Mouse (Mus musculus) limb, embryonic 13.5 days (tissue): ENCODE results near the gene Erlin1. TPM values are rescaled to one million over a fixed set of nuclear protein-coding genes. Genes with fewer than 3 reads are reported as not detected.
A peak's percentile ranks its signal among the peaks of the same experiment; 100 is the strongest.

Source experiments
- ATAC-seq: fragments of 200-750 bp; cut with Nextera tagmentation; 2 replicates; pipeline ENCODE4 v1.8.0; 2017; ENCODE audit warnings: low read depth, moderate number of reproducible peaks, moderate TSS enrichment; ENCODE audit not compliant: low FRiP score
- H3K27ac ChIP-seq: fragments of 300-500 bp; sonication (generic); 2 replicates; pipeline ENCODE4 v1.5.1; 2015; ENCODE audit warnings: inconsistent platforms, mild to moderate bottlenecking, moderate library complexity
- H3K27me3 ChIP-seq: fragments of 300-500 bp; sonication (generic); 2 replicates; pipeline ENCODE4 v1.6.1; 2015; ENCODE audit warnings: mild to moderate bottlenecking, inconsistent platforms
- H3K36me3 ChIP-seq: fragments of 300-500 bp; sonication (generic); 2 replicates; pipeline ENCODE4 v1.6.1; 2015; ENCODE audit warnings: inconsistent platforms, mild to moderate bottlenecking, moderate library complexity
- H3K4me1 ChIP-seq: fragments of 300-500 bp; sonication (generic); 2 replicates; pipeline ENCODE4 v1.6.1; 2015; ENCODE audit warnings: inconsistent platforms
- H3K4me2 ChIP-seq: fragments of 300-500 bp; sonication (generic); replicated peaks from 2 replicates; pipeline ENCODE4 v1.6.1; 2015; ENCODE audit warnings: inconsistent platforms, mild to moderate bottlenecking, moderate library complexity
- H3K4me3 ChIP-seq: fragments of 300-500 bp; sonication (generic); 2 replicates; pipeline ENCODE4 v1.5.1; 2015; ENCODE audit warnings: moderate library complexity, mild to moderate bottlenecking, inconsistent platforms
- H3K9ac ChIP-seq: fragments of 300-500 bp; sonication (generic); 2 replicates; pipeline ENCODE4 v1.6.1; 2015; ENCODE audit warnings: mild to moderate bottlenecking, inconsistent platforms
- H3K9me3 ChIP-seq: fragments of 300-500 bp; sonication (generic); 2 replicates; pipeline ENCODE4 v1.6.1; 2016; ENCODE audit warnings: inconsistent platforms
- WGBS: fragments of 180-500 bp; shearing (Covaris S2); methylation state at CpG from one replicate; pipeline ENCODE4 v1.1.7; 2015; 5-methylcytosine and 5-hydroxymethylcytosine counted together
- polyA plus RNA-seq: library from polyadenylated mRNA; unstranded; fragments of >200 nt; fragmentation: Nextera tagmentation; extraction: Ambion mirVana; gene quantifications from 2 replicates; pipeline ENCODE4 v1.2.1, GENCODE M21; 2015

Gene Erlin1
- polyA plus RNA-seq, 1 experiment from 2014 or later, result 34.8 TPM

DNA sequence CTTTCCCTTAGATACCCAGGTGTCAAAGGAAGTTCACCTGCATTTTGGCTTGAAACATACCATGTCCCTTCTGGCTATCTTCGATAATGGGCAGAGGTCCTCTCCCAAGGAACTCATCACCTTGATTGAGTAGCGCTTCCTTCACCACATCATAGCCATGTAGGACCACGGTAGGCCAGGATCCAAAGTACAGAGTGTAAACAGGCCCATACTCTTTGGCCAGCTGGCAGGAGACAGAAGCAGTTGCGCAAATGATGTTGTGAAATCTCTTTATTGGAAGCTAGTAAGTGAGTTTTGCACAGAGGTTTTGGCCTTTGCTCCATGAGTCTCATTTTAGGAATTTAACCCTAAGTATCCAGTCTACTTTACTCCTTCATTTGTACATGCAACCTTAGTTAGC is 48.1 kb downstream of the Erlin1 start:
- Histone ChIP-seq H3K9ac (no peak overlapping the region), H3K4me1 (no peaks in the 10 kb centered on the region), H3K36me3 (no peaks in the 10 kb centered on the region), H3K27me3 (no peaks in the 10 kb centered on the region), H3K9me3 (no peaks in the 10 kb centered on the region), H3K4me2 (no peak overlapping the region), H3K4me3 (no peak overlapping the region), H3K27ac (no peak overlapping the region)
- ATAC-seq, result no peak
- 89% methylated on average over 4 of the region's 4 CpGs for WGBS

DNA sequence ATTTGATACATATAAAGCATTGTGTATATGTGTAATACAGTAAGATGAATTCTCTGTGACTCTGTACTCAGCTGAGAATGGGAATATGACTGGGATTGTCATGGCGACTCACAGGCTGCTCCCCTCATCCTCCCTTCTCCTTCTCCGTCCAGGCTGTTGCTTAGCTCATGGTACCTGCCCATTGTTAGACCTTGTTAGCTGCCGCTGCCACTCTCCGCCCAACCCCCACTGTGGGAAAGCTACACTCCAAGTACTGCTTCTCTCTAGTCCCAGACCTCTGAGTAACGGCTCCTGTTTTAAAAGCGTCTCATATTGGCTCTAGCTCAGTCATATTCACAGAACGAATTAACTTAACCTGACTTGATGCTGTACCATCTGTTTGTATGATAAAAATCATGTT is 49.8 kb downstream of the Erlin1 start:
- 54% methylated on average over 7 of the region's 7 CpGs for WGBS
- Histone ChIP-seq H3K27me3 (no peaks in the 10 kb centered on the region), H3K4me1 (no peaks in the 10 kb centered on the region), H3K4me3 (no peak overlapping the region), H3K9me3 (no peaks in the 10 kb centered on the region), H3K4me2 (no peak overlapping the region), H3K9ac (no peak overlapping the region), H3K36me3 (no peaks in the 10 kb centered on the region), H3K27ac (no peak overlapping the region)
- ATAC-seq, result no peak

DNA sequence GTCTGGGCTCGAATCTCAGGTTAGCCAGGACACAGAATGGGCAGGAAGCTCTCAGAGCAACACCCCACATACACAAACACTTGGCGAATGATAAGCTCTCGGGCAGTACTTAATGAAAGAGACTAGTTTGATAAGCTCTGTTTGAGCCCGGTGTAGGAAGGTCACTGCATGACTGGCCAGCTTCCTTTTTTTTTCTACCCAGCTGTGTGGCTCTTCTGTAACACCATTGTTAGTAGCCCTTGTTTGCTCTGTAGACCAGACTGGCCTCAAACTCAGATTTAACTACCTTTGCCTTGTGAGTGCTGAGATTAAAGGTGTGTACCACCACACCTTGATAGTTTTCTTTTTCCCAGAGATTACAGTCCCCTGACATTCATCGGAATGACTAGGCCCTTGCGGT is 55.7 kb downstream of the Erlin1 start:
- 87% methylated on average over 6 of the region's 6 CpGs for WGBS
- no peaks in the 10 kb centered on the region for H3K4me1 ChIP-seq

DNA sequence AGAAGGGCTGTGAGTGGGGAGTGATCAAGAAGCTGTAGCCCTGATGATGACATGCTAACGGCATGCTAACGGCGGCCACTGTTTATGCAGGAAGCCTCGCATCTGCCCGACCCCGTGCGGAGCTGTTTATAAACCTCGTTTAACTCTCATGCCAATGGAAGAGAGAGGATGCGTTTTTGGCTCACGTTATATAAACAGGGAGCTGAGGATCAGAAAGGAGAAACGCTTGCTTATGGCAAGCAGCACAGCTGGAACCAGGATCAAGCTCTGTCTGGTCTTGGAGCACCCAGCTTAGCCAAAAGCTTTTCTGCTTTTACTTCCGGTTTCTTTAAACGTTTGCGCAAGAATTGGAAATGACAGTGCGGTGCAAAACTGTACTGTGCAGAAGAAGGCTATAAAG is 60.8 kb downstream of the Erlin1 start:
- Histone ChIP-seq H3K4me2 (no peak overlapping the region), H3K27me3 (no peaks in the 10 kb centered on the region), H3K27ac (no peak overlapping the region), H3K36me3 (no peaks in the 10 kb centered on the region), H3K9ac (no peak overlapping the region), H3K9me3 (no peaks in the 10 kb centered on the region), H3K4me3 (no peak overlapping the region), H3K4me1 (no peaks in the 10 kb centered on the region; the same call in 1 of the 2 replicates)
- 57% methylated on average over 15 of the region's 15 CpGs for WGBS
- ATAC-seq, result no peak

More for the DNA sequence above, 55.7 kb downstream of the Erlin1 start:
- H3K9me3 ChIP-seq, result no peaks in the 10 kb centered on the region
- H3K27ac ChIP-seq, result no peak overlapping the region
- H3K9ac ChIP-seq, result no peak overlapping the region
- H3K36me3 ChIP-seq, result no peaks in the 10 kb centered on the region
- ATAC-seq, result no peak
- H3K4me3 ChIP-seq, result no peak overlapping the region
- H3K27me3 ChIP-seq, result no peaks in the 10 kb centered on the region
- H3K4me2 ChIP-seq, result no peak overlapping the region

DNA sequence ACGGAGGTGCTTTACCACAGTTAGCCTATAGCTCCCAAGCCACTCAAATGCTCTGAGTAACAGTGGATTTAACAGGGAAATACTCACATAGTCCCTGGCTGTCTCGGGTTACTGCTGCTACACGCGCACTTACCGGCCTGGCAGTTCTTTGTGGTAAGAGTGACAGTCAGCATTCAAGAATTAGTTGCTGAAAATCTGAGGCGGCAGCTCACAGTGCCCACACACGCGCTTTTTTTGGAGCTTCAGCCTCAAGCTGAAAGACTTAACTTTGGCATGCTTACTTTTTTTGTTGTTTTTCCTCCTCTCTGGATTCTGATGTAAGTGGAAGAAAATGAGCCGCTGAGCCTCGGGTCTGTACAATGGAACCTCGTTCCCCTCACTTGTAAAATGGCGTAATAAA is 62.4 kb downstream of the Erlin1 start:
- no peak overlapping the region for H3K27ac ChIP-seq
- H3K9me3 ChIP-seq, result no peaks in the 10 kb centered on the region
- no peaks in the 10 kb centered on the region; the same call in 1 of the 2 replicates for H3K4me1 ChIP-seq
- ATAC-seq, result no peak
- no peaks in the 10 kb centered on the region for H3K36me3 ChIP-seq
- no peak overlapping the region for H3K9ac ChIP-seq
- peak overlapping the region; percentile 27; the same call in 1 of the 2 replicates for H3K4me2 ChIP-seq
- no peaks in the 10 kb centered on the region for H3K27me3 ChIP-seq
- no peak overlapping the region for H3K4me3 ChIP-seq
- WGBS, result 47% methylated on average over 12 of the region's 12 CpGs

DNA sequence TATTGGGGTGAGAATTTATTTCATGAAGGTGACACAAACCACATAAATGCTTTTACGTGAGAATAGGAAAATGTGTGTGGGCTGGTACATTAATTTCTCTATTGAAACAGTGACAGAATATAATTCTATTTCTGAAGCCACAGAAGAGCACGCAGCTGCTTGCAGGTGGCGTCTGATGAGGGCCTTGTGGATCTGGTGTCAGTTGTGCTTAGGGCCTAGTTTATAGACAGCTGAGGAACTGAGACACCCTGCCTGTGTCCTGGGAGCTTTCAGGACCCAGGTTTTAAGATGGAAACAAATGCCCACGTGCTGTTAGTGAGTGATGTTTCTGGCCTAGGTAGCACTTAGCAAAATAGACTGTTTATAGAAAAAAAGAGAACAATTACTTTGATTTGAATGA is 64.6 kb downstream of the Erlin1 start:
- Histone ChIP-seq H3K4me1 (no peaks in the 10 kb centered on the region; the same call in 1 of the 2 replicates), H3K36me3 (no peaks in the 10 kb centered on the region), H3K4me2 (no peak overlapping the region), H3K27me3 (no peaks in the 10 kb centered on the region), H3K9me3 (no peaks in the 10 kb centered on the region), H3K27ac (no peak overlapping the region), H3K9ac (no peak overlapping the region), H3K4me3 (no peak overlapping the region)
- ATAC-seq, result no peak
- WGBS, result 68% methylated on average over 4 of the region's 4 CpGs

DNA sequence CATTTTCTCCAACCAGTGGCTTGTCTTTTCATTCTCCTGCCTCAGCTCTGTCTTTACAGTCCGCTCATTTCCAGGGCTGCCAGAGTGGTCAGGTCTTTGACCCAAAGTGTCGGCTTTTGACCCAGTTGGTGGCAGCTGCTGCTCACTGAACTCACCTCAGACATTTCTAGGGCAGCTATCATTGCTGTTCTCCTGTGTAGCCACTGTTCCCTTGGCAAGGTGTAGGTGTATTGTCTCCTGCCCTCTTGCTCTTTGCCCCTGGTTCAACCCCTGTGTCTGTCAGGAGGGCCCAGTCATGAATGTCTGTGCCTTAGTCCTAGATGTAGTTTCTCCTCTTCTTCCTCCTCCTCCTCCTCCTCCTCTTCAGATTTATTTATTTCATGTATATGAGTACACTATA is 65.3 kb downstream of the Erlin1 start:
- WGBS, result 91% methylated on average over 2 of the region's 2 CpGs
- H3K9ac ChIP-seq, result no peak overlapping the region
- H3K36me3 ChIP-seq, result no peaks in the 10 kb centered on the region
- no peak overlapping the region for H3K4me3 ChIP-seq
- H3K9me3 ChIP-seq, result no peaks in the 10 kb centered on the region
- no peaks in the 10 kb centered on the region for H3K27me3 ChIP-seq
- no peak for ATAC-seq
- no peak overlapping the region for H3K4me2 ChIP-seq
- no peaks in the 10 kb centered on the region; the same call in 1 of the 2 replicates for H3K4me1 ChIP-seq
- no peak overlapping the region for H3K27ac ChIP-seq

- H3K4me2 ChIP-seq, result no peak overlapping the region
- H3K27ac ChIP-seq, result no peak overlapping the region
- H3K9me3 ChIP-seq, result no peaks in the 10 kb centered on the region
- no peak overlapping the region for H3K9ac ChIP-seq
- no peaks in the 10 kb centered on the region for H3K4me1 ChIP-seq
- H3K36me3 ChIP-seq, result no peaks in the 10 kb centered on the region
- no peak for ATAC-seq
- H3K27me3 ChIP-seq, result no peaks in the 10 kb centered on the region
- 77% methylated on average over 5 of the region's 5 CpGs for WGBS
- H3K4me3 ChIP-seq, result no peak overlapping the region
These were observed 68.9 kb downstream of the Erlin1 start for GRCm38 (mm10) chr19:44000720-44001119.

GRCm38 (mm10) chr19:44000061-44000460 is 69.5 kb downstream of the Erlin1 start:
- H3K4me3 ChIP-seq, result no peak overlapping the region
- no peaks in the 10 kb centered on the region for H3K4me1 ChIP-seq
- H3K9ac ChIP-seq, result no peak overlapping the region
- 82% methylated on average over 1 of the region's 1 CpGs for WGBS
- no peak overlapping the region for H3K27ac ChIP-seq
- ATAC-seq, result no peak
- H3K36me3 ChIP-seq, result no peaks in the 10 kb centered on the region
- H3K27me3 ChIP-seq, result no peaks in the 10 kb centered on the region
- H3K4me2 ChIP-seq, result no peak overlapping the region
- no peaks in the 10 kb centered on the region for H3K9me3 ChIP-seq

- 75% methylated on average over 11 of the region's 11 CpGs for WGBS
- Histone ChIP-seq H3K27me3 (no peaks in the 10 kb centered on the region), H3K4me2 (no peak overlapping the region), H3K4me3 (no peak overlapping the region), H3K9me3 (no peaks in the 10 kb centered on the region), H3K27ac (no peak overlapping the region), H3K4me1 (no peaks in the 10 kb centered on the region), H3K36me3 (no peaks in the 10 kb centered on the region), H3K9ac (no peak overlapping the region)
- ATAC-seq, result no peak
These were observed 70.6 kb downstream of the Erlin1 start for GRCm38 (mm10) chr19:43998802-43999527.

- Histone ChIP-seq H3K27me3 (no peaks in the 10 kb centered on the region), H3K4me2 (no peak overlapping the region), H3K27ac (no peak overlapping the region), H3K4me3 (no peak overlapping the region), H3K9me3 (no peaks in the 10 kb centered on the region), H3K4me1 (no peaks in the 10 kb centered on the region), H3K36me3 (no peaks in the 10 kb centered on the region), H3K9ac (no peak overlapping the region)
- 84% methylated on average over 10 of the region's 10 CpGs for WGBS
- no peak for ATAC-seq
These were observed 71.5 kb downstream of the Erlin1 start for GRCm38 (mm10) chr19:43998101-43998500.

DNA sequence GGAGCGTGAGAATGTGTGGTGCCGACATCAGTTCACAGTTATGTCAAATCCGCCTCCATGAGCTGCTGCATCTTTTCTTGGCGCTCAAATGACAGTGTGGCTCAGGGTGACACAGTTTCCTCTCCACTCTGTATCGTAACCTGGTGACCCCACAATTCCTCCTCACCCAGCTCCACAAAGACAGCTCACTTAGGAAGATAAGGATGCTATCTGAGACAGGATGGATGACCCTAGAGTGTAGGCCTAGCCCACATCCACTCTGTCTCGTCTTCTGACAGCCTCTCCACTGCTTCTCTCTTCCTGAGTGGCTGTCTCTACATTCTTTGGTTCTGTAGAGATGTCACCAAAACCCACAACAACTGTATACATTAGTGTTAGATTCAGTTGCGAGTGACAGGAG is 74.2 kb downstream of the Erlin1 start:
- no peak overlapping the region for H3K9ac ChIP-seq
- no peak overlapping the region for H3K4me2 ChIP-seq
- H3K4me1 ChIP-seq, result no peaks in the 10 kb centered on the region
- no peak overlapping the region for H3K4me3 ChIP-seq
- ATAC-seq, result no peak
- H3K27ac ChIP-seq, result no peak overlapping the region
- no peaks in the 10 kb centered on the region for H3K9me3 ChIP-seq
- WGBS, result 72% methylated on average over 7 of the region's 7 CpGs
- H3K27me3 ChIP-seq, result no peaks in the 10 kb centered on the region
- no peaks in the 10 kb centered on the region for H3K36me3 ChIP-seq

DNA sequence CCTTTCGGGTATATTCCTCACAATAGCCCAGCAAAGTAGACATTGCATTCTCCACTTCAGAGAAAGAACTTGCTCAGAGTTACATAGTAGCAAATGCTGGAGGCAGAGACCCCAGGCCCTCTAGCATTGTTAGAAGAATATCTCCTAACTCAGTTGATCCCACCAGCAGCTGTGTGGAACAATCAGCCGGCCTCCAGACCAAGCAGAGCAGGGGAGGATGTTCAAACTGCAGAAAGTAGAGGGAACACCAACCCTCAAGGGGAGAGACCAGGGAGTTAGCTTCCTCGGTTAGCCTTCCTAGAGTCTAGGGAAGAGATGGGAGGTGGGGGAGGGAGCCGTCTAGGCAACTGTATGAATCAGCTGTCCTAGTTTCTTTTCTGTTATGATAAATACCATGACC is 77.1 kb downstream of the Erlin1 start:
- no peak overlapping the region for H3K4me3 ChIP-seq
- H3K36me3 ChIP-seq, result no peaks in the 10 kb centered on the region
- no peak overlapping the region for H3K9ac ChIP-seq
- H3K27ac ChIP-seq, result no peak overlapping the region
- no peaks in the 10 kb centered on the region for H3K27me3 ChIP-seq
- H3K4me1 ChIP-seq, result no peaks in the 10 kb centered on the region
- 71% methylated on average over 4 of the region's 4 CpGs for WGBS
- H3K4me2 ChIP-seq, result no peak overlapping the region
- H3K9me3 ChIP-seq, result no peaks in the 10 kb centered on the region
- no peak for ATAC-seq
